In the genomic region with DNA sequence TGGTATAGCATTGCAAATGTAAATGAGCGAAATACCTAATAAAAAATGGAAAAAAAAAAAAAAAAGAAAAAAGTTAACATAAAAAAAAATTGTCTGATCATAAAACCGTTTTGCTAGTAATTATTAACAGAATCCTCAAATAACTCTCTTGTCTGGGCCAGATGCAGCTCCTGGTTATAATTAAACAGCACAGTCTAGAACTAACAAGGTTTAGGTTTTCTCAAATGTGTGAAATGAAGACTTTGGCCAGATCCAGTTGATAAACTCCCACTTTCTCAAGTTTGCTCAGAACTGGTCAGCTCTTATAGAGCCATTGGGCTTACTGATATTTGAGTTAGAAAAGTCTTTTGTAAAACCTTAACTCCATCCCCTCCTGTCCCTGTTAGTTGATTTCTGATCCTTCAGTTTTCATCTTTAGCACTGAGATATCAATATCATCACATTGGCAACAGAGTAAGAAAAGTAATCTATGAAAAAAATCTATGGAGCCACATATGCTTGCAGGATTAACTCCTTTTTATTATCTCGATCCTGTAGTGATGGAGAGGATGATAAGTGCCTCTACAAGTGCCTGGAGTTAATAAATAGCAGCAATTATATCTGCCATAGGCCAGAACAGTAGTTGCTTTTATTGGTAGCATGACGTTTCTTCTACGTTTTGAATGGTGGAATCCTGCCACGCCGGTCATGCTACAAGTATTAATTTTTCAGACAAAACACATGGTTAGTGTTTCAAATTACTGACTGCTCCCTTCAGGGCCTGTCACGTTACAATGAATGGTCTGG, we compare ENCODE assay signal across 26 mouse cellular contexts. TPM values are rescaled to one million over a fixed set of nuclear protein-coding genes. Genes with fewer than 3 reads are reported as not detected.
DNase-seq lines count a peak whose midpoint lies in the region; ATAC-seq and TF ChIP-seq lines count a peak whose summit lies in the region.
"Had no signal": no experiment of that assay in that cellular context is flagged by ENCODE, and none has a peak within 500 bp of the region (broad histone marks: within the 10 kb centered on the region; RNA-seq: fewer than 3 reads in every experiment).

No protein-coding gene starts in this region.

- no peak for TF ChIP-seq CTCF in lung, embryonic 14.5 days (IDR thresholded peaks at IDR 0.05; ENCODE audit: low read depth)

- DNase-seq in embryonic facial prominence, embryonic 14.5 days (ENCODE audit: low spot score): peak; percentile 29
- DNase-seq in embryonic facial prominence, embryonic 10.5 days (ENCODE audit: low spot score): no peak
- peak; percentile 31 for DNase-seq in kidney, adult 9 months
- no peak for DNase-seq in kidney, adult 11 months
- DNase-seq in lung, embryonic 14.5 days: peak; percentile 49
- DNase-seq in lung, postnatal 10 days: no peak
- DNase-seq: adrenal gland, adult 8-10 months; adrenal gland, postnatal 25 days; cerebellum, adult 11-12 months; cerebellum, adult 8-10 months; cerebellum, postnatal 10 days; cerebellum, postnatal 36 days; embryo, embryonic 11 days; forebrain, postnatal 0 days; gastrocnemius, postnatal 25 days; heart, adult 18-20 months; heart, postnatal 10 days; heart, postnatal 36 days had no signal

- H3K4me2 ChIP-seq in embryonic facial prominence, embryonic 14.5 days (ENCODE audit: low read depth, low read length): no peak overlapping the region
- H3K4me2 ChIP-seq in lung, embryonic 14.5 days: no peak overlapping the region
- no peak overlapping the region for H3K4me2 ChIP-seq in intestine, embryonic 16.5 days (ENCODE audit: low read depth, low read length)
- H3K4me2 ChIP-seq: embryonic facial prominence, embryonic 15.5 days; heart, embryonic 12.5 days; heart, embryonic 15.5 days; hindbrain, embryonic 13.5 days had no signal

- no peaks in the 10 kb centered on the region for H3K36me3 ChIP-seq in embryonic facial prominence, embryonic 14.5 days (ENCODE audit: control insufficient read depth, insufficient read depth, low read length)
- no peaks in the 10 kb centered on the region for H3K36me3 ChIP-seq in embryonic facial prominence, embryonic 10.5 days (replicated peaks)
- H3K36me3 ChIP-seq in lung, embryonic 14.5 days (ENCODE audit: insufficient read depth): no peaks in the 10 kb centered on the region
- H3K36me3 ChIP-seq in intestine, embryonic 16.5 days (ENCODE audit: control insufficient read depth, insufficient read depth, low read length): no peaks in the 10 kb centered on the region
- H3K36me3 ChIP-seq: embryonic facial prominence, embryonic 15.5 days; heart, embryonic 12.5 days; heart, embryonic 15.5 days; hindbrain, embryonic 10.5 days; hindbrain, embryonic 13.5 days had no signal

- no peak for ATAC-seq in embryonic facial prominence, embryonic 14.5 days (ENCODE audit: low read depth)
- no peak for ATAC-seq in lung, embryonic 14.5 days (ENCODE audit: insufficient read depth)
- ATAC-seq in intestine, embryonic 16.5 days: peak; percentile 78
- ATAC-seq: activated CD4-positive, CD25-positive, alpha-beta regulatory T cell, adult 4 months; forebrain, embryonic 14.5 days; forebrain, postnatal 0 days had no signal

- no peaks in the 10 kb centered on the region for H3K4me1 ChIP-seq in embryonic facial prominence, embryonic 14.5 days (ENCODE audit: control insufficient read depth, insufficient read depth, low read length)
- H3K4me1 ChIP-seq in embryonic facial prominence, embryonic 10.5 days: peaks cover under 1% of the 10 kb centered on the region; the same call in 1 of the 2 replicates
- H3K4me1 ChIP-seq in lung, embryonic 14.5 days (ENCODE audit: insufficient read depth): no peaks in the 10 kb centered on the region
- H3K4me1 ChIP-seq in intestine, embryonic 16.5 days (ENCODE audit: control insufficient read depth, insufficient read depth, low read length): no peaks in the 10 kb centered on the region
- H3K4me1 ChIP-seq: embryonic facial prominence, embryonic 15.5 days; heart, embryonic 15.5 days; hindbrain, embryonic 13.5 days had no signal

- H3K9me3 ChIP-seq in embryonic facial prominence, embryonic 14.5 days (ENCODE audit: control insufficient read depth, low read length): no peaks in the 10 kb centered on the region
- H3K9me3 ChIP-seq in embryonic facial prominence, embryonic 10.5 days: no peaks in the 10 kb centered on the region
- no peaks in the 10 kb centered on the region for H3K9me3 ChIP-seq in lung, embryonic 14.5 days (ENCODE audit: low read depth, low read length)
- no peaks in the 10 kb centered on the region for H3K9me3 ChIP-seq in intestine, embryonic 16.5 days (ENCODE audit: control insufficient read depth, low read length)
- H3K9me3 ChIP-seq: embryonic facial prominence, embryonic 15.5 days; heart, embryonic 12.5 days; heart, embryonic 15.5 days; hindbrain, embryonic 10.5 days; hindbrain, embryonic 13.5 days had no signal

- no peak overlapping the region for H3K4me3 ChIP-seq in embryonic facial prominence, embryonic 14.5 days (ENCODE audit: low read depth, low read length)
- no peak overlapping the region for H3K4me3 ChIP-seq in embryonic facial prominence, embryonic 10.5 days
- no peak overlapping the region for H3K4me3 ChIP-seq in lung, embryonic 14.5 days (ENCODE audit: low read depth, low read length)
- no peak overlapping the region for H3K4me3 ChIP-seq in intestine, embryonic 16.5 days (ENCODE audit: low read length)
- H3K4me3 ChIP-seq: embryonic facial prominence, embryonic 15.5 days; heart, embryonic 12.5 days; heart, embryonic 15.5 days; hindbrain, embryonic 10.5 days; hindbrain, embryonic 13.5 days had no signal

- WGBS in embryonic facial prominence, embryonic 14.5 days: 37% methylated on average over 8 of the region's 8 CpGs
- 70% methylated on average over 8 of the region's 8 CpGs for WGBS in embryonic facial prominence, embryonic 10.5 days
- 59% methylated on average over 8 of the region's 8 CpGs for WGBS in lung, embryonic 14.5 days
- 48% methylated on average over 8 of the region's 8 CpGs for WGBS in intestine, embryonic 16.5 days

- no peak overlapping the region for H3K9ac ChIP-seq in embryonic facial prominence, embryonic 14.5 days (ENCODE audit: low read depth, low read length)
- no peak overlapping the region for H3K9ac ChIP-seq in lung, embryonic 14.5 days
- H3K9ac ChIP-seq in intestine, embryonic 16.5 days (ENCODE audit: low read depth, low read length): no peak overlapping the region
- H3K9ac ChIP-seq: embryonic facial prominence, embryonic 15.5 days; forebrain, postnatal 0 days; heart, embryonic 12.5 days; heart, embryonic 15.5 days; hindbrain, embryonic 13.5 days had no signal

- no peaks in the 10 kb centered on the region for H3K27me3 ChIP-seq in embryonic facial prominence, embryonic 14.5 days (replicated peaks; ENCODE audit: control insufficient read depth, insufficient read depth, low read length)
- H3K27me3 ChIP-seq in embryonic facial prominence, embryonic 10.5 days (replicated peaks; ENCODE audit: low read depth, poor library complexity, severe bottlenecking): no peaks in the 10 kb centered on the region
- H3K27me3 ChIP-seq in lung, embryonic 14.5 days (ENCODE audit: insufficient read depth, low read length): no peaks in the 10 kb centered on the region
- no peaks in the 10 kb centered on the region for H3K27me3 ChIP-seq in intestine, embryonic 16.5 days (replicated peaks; ENCODE audit: control insufficient read depth, insufficient read depth, low read length)
- H3K27me3 ChIP-seq: embryonic facial prominence, embryonic 15.5 days; heart, embryonic 15.5 days; hindbrain, embryonic 13.5 days had no signal

- no peak overlapping the region for H3K27ac ChIP-seq in embryonic facial prominence, embryonic 14.5 days (replicated peaks; ENCODE audit: low read depth, low read length)
- no peak overlapping the region for H3K27ac ChIP-seq in embryonic facial prominence, embryonic 10.5 days (replicated peaks)
- 0 out of 2 replicates have a peak overlapping the region, but pooled peaks have one; percentile 5 for H3K27ac ChIP-seq in lung, embryonic 14.5 days (ENCODE audit: low read depth)
- no peak overlapping the region for H3K27ac ChIP-seq in intestine, embryonic 16.5 days (ENCODE audit: low read length)
- H3K27ac ChIP-seq: embryonic facial prominence, embryonic 15.5 days; heart, embryonic 15.5 days; hindbrain, embryonic 10.5 days; hindbrain, embryonic 13.5 days had no signal

RNA-seq across cellular contexts. Expression of a gene that starts 46.4 kb away (rescaled TPM):
- 1.3 and 2.0 TPM in 2 replicates for polyA plus RNA-seq in embryonic facial prominence, embryonic 14.5 days (2014; fragmentation: Nextera tagmentation; extraction: Ambion mirVana)
- 0.30 and 0.36 TPM in 2 replicates for polyA plus RNA-seq in embryonic facial prominence, embryonic 10.5 days (2016; fragmentation: Nextera tagmentation; extraction: Ambion mirVana)
- 2.0 and 2.1 TPM in 2 replicates for polyA plus RNA-seq in lung, embryonic 14.5 days (2014; fragmentation: Nextera tagmentation; extraction: Ambion mirVana)
- 0.06 and 0.18 TPM in 2 replicates for polyA plus RNA-seq in intestine, embryonic 16.5 days (2015; fragmentation: Nextera tagmentation; extraction: Ambion mirVana)
- polyA plus RNA-seq: activated CD4-positive, CD25-positive, alpha-beta regulatory T cell, adult 4 months; heart, embryonic 12.5 days had no signal

Comparison
In these comparisons a context has a peak if more than half of its experiments do, and no peak if none do; other contexts are left out.
1. DNase-seq: peak in embryonic facial prominence, embryonic 14.5 days (single experiment), kidney, adult 9 months (single experiment) and lung, embryonic 14.5 days (single experiment); none in embryonic facial prominence, embryonic 10.5 days (single experiment), kidney, adult 11 months (single experiment) and lung, postnatal 10 days (single experiment).